10 mouse cellular contexts compared by ENCODE assay signal in the genomic region with DNA sequence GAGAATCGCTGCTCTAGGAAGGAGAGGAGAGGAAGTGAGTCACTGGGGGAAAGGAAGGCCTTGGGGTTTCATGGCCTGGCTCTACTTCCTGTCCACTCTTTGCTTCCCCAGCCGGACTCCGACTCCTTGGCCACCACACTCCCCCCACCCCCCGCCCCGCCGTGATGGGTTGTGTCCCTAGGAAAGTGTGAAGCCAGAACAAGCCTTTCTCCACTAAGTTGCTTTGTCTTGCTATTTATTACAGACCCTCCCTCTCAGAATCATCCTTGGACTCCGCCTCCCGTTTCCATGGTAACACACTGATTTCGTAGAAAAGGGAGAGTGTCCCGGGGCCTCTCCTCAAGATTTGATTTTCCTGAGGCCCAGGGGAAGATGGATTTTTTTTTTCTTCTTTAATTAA. TPM values are rescaled to one million over a fixed set of nuclear protein-coding genes. Genes with fewer than 3 reads are reported as not detected.
DNase-seq lines count a peak whose midpoint lies in the region; ATAC-seq and TF ChIP-seq lines count a peak whose summit lies in the region.
"Had no signal": no experiment of that assay in that cellular context is flagged by ENCODE, and none has a peak within 500 bp of the region (broad histone marks: within the 10 kb centered on the region; RNA-seq: fewer than 3 reads in every experiment).

No protein-coding gene starts in this region.

- peak; percentile 41 to 56 for DNase-seq in cerebellum, postnatal 10 days
- DNase-seq in MN1 (ENCODE audit: low spot score), result peak; percentile 88
- peak; percentile 77 for DNase-seq in forebrain, postnatal 0 days
- no peak for DNase-seq in left cerebral cortex, adult 11 months (ENCODE audit: low spot score)
- DNase-seq in gastrocnemius, postnatal 25 days, result no peak
- DNase-seq: lung, adult 18-20 months had no signal

- no peaks in the 10 kb centered on the region for H3K9me3 ChIP-seq in forebrain, postnatal 0 days (ENCODE audit: low read length)

- no peak for ATAC-seq in cerebellum, adult (ENCODE audit: insufficient number of reproducible peaks, low FRiP score, low TSS enrichment)
- no peak for ATAC-seq in forebrain, postnatal 0 days
- ATAC-seq in erythroid progenitor cell, adult 5-6 weeks (replicated peaks; ENCODE audit: low FRiP score, poor library complexity, severe bottlenecking), result no peak

- no peak overlapping the region for H3K27ac ChIP-seq in forebrain, postnatal 0 days (ENCODE audit: low read depth, low read length)
- peak overlapping the region; percentile 94 for H3K27ac ChIP-seq in macrophage

- 0 out of 2 replicates have a peak overlapping the region, but pooled peaks have one; percentile 46 for H3K9ac ChIP-seq in forebrain, postnatal 0 days

- whole genome bisulfite sequencing in forebrain, postnatal 0 days, result 16% methylated on average over 10 of the region's 10 CpGs
- 8% methylated on average over 10 of the region's 10 CpGs for WGBS in macrophage (ENCODE audit: missing documents)

- no peaks in the 10 kb centered on the region for H3K79me2 ChIP-seq in macrophage (ENCODE audit: inconsistent target)

- peak overlapping the region; percentile 59; the same call in 1 of the 2 replicates for H3K4me2 ChIP-seq in forebrain, postnatal 0 days (ENCODE audit: low read depth)

- no peak for TF ChIP-seq CTCF in forebrain, postnatal 0 days (IDR thresholded peaks at IDR 0.05; ENCODE audit: low read depth)

- H3K27me3 ChIP-seq in forebrain, postnatal 0 days (ENCODE audit: insufficient read depth, low read length), result no peaks in the 10 kb centered on the region

- peak overlapping the region; percentile 25; the same call in 1 of the 2 replicates for H3K4me3 ChIP-seq in forebrain, postnatal 0 days (ENCODE audit: low read depth, low read length)
- no peak overlapping the region for H3K4me3 ChIP-seq in macrophage (ENCODE audit: inconsistent target)

- H3K36me3 ChIP-seq in forebrain, postnatal 0 days (ENCODE audit: insufficient read depth), result no peaks in the 10 kb centered on the region
- no peaks in the 10 kb centered on the region for H3K36me3 ChIP-seq in macrophage (ENCODE audit: inconsistent target)

- H3K4me1 ChIP-seq in forebrain, postnatal 0 days (ENCODE audit: insufficient read depth), result peaks cover 14% of the 10 kb centered on the region; the same call in 1 of the 2 replicates

RNA-seq across cellular contexts. Expression of gene Tmem211, which starts 1.4 kb away (rescaled TPM):
- not detected in 2 replicates for total RNA-seq in forebrain, postnatal 0 days (2014; rRNA removed)
- polyA plus RNA-seq in forebrain, postnatal 0 days (2015; fragmentation: Nextera tagmentation; extraction: Ambion mirVana), result not detected in 2 replicates
- total RNA-seq in macrophage (2018; cell fraction: chromatin; rRNA removed), result not detected
- not detected for total RNA-seq in macrophage (2018; cell fraction: cytosol; rRNA removed)
- total RNA-seq in macrophage (2018; cell fraction: nucleus; rRNA removed), result not detected
- not detected in 3 replicates for polyA plus RNA-seq in macrophage (2018)
- total RNA-seq in erythroid progenitor cell, adult 5-6 weeks (2015; ENCODE audit: low replicate concordance), result not detected in 2 replicates
- not detected in 2 replicates for total RNA-seq in erythroid progenitor cell, adult 5-6 weeks (2017; ENCODE audit: low replicate concordance)
- not detected for total RNA-seq in gastrocnemius, postnatal 25 days (2021)
- polyA plus RNA-seq: gonadal fat pad, adult 2 months had no signal

RNA-seq across cellular contexts. Expression of gene 2900026A02Rik, which starts 4.2 kb away (rescaled TPM):
- total RNA-seq in forebrain, postnatal 0 days (2014; rRNA removed), result 9.2 and 10.9 TPM in 2 replicates
- 2.7 and 3.3 TPM in 2 replicates for polyA plus RNA-seq in forebrain, postnatal 0 days (2015; fragmentation: Nextera tagmentation; extraction: Ambion mirVana)
- 1 to 10 TPM in 19 of 26 experiments, under 1 TPM in 7; 0.38 to 7.0 (median 3.3) TPM for total RNA-seq in macrophage (2018; cell fraction: chromatin; rRNA removed)
- 10 to 100 TPM in 1 of 26 experiments, 1 to 10 TPM in 25; 3.1 to 10.3 (median 6.4) TPM for total RNA-seq in macrophage (2018; cell fraction: cytosol; rRNA removed)
- total RNA-seq in macrophage (2018; cell fraction: nucleus; rRNA removed), result 10 to 100 TPM in 3 of 26 experiments, 1 to 10 TPM in 23; 1.8 to 13.2 (median 5.4) TPM
- 4.3 to 6.7 TPM (median 4.4 TPM) in 3 replicates for polyA plus RNA-seq in macrophage (2018)
- 1.8 and 2.1 TPM in 2 replicates for total RNA-seq in erythroid progenitor cell, adult 5-6 weeks (2015; ENCODE audit: low replicate concordance)
- 0.13 TPM in 1 of 2 replicates, not detected in the other for total RNA-seq in erythroid progenitor cell, adult 5-6 weeks (2017; ENCODE audit: low replicate concordance)
- 10 to 100 TPM; 25.7 to 28.0 TPM for total RNA-seq in gastrocnemius, postnatal 25 days (2021)

Comparison
In these comparisons a context has a peak if more than half of its experiments do, and no peak if none do; other contexts are left out.
1. DNase-seq: peak in cerebellum, postnatal 10 days (2 of 2), MN1 (single experiment) and forebrain, postnatal 0 days (single experiment); none in left cerebral cortex, adult 11 months (single experiment) and gastrocnemius, postnatal 25 days (single experiment).